ENCODE assay signal across 36 mouse cellular contexts in the genomic region with DNA sequence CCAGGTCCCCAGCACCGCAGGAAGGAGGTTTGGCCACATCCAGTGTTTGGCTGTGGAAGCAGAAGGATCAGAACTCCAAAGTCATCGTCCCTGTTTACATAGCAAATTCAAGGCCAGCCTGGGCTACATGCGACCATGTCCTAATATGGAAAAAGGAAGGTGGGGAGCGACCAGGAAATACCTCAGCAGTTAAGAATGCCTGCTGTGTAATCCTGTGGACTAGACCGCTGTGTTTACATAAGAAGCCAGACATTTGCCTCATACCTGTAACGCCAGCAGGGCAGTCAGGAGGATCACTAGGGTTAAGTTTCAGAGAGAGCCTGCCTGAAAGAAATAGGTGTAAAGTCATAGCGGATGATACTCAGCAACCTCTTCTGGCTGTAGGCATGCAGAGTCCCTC. TPM values are rescaled to one million over a fixed set of nuclear protein-coding genes. Genes with fewer than 3 reads are reported as not detected.
DNase-seq lines count a peak whose midpoint lies in the region; ATAC-seq and TF ChIP-seq lines count a peak whose summit lies in the region.
"Had no signal": no experiment of that assay in that cellular context is flagged by ENCODE, and none has a peak within 500 bp of the region (broad histone marks: within the 10 kb centered on the region; RNA-seq: fewer than 3 reads in every experiment).

No protein-coding gene starts in this region.

- no peaks in the 10 kb centered on the region for H3K9me3 ChIP-seq in intestine, embryonic 14.5 days (ENCODE audit: control insufficient read depth, low read length)
- no peaks in the 10 kb centered on the region for H3K9me3 ChIP-seq in stomach, embryonic 15.5 days
- H3K9me3 ChIP-seq in hindbrain, embryonic 10.5 days = no peaks in the 10 kb centered on the region
- H3K9me3 ChIP-seq: embryonic facial prominence, embryonic 13.5 days; heart, embryonic 13.5 days; midbrain, embryonic 13.5 days had no signal

- H3K36me3 ChIP-seq in liver, adult 2 months (ENCODE audit: control insufficient read depth, insufficient read depth, low read length) = no peaks in the 10 kb centered on the region; the same call in 1 of the 2 replicates
- H3K36me3 ChIP-seq in intestine, embryonic 14.5 days (ENCODE audit: control insufficient read depth, insufficient read depth, low read length) = no peaks in the 10 kb centered on the region
- H3K36me3 ChIP-seq in stomach, embryonic 15.5 days = no peaks in the 10 kb centered on the region
- H3K36me3 ChIP-seq in hindbrain, embryonic 10.5 days = no peaks in the 10 kb centered on the region
- H3K36me3 ChIP-seq: embryonic facial prominence, embryonic 13.5 days; heart, embryonic 13.5 days; midbrain, embryonic 13.5 days had no signal

- TF ChIP-seq POLR2A in liver, adult 2 months (IDR thresholded peaks at IDR 0.05; ENCODE audit: extremely low read depth, insufficient read depth, low read length) = no peak

- no peak for ATAC-seq in intestine, embryonic 14.5 days (replicated peaks; ENCODE audit: low FRiP score, low TSS enrichment, low read depth)
- ATAC-seq in stomach, embryonic 15.5 days (ENCODE audit: insufficient read depth, low FRiP score, low read depth) = no peak
- ATAC-seq: activated CD4-positive, CD25-positive, alpha-beta regulatory T cell, adult 4 months; forebrain, postnatal 0 days; hindbrain, embryonic 16.5 days; lung, postnatal 0 days; midbrain, embryonic 13.5 days had no signal

- 37% methylated on average over 7 of the region's 7 CpGs for WGBS in liver, adult 2 months
- 48% methylated on average over 7 of the region's 7 CpGs for WGBS in intestine, embryonic 14.5 days
- WGBS in stomach, embryonic 15.5 days = 51% methylated on average over 7 of the region's 7 CpGs
- 63% methylated on average over 7 of the region's 7 CpGs for WGBS in hindbrain, embryonic 10.5 days

- H3K79me2 ChIP-seq in liver, adult 2 months (ENCODE audit: control insufficient read depth, insufficient read depth, low read length) = no peaks in the 10 kb centered on the region

- no peak overlapping the region for H3K9ac ChIP-seq in liver, adult 2 months (ENCODE audit: low read depth, low read length)
- no peak overlapping the region for H3K9ac ChIP-seq in intestine, embryonic 14.5 days (ENCODE audit: low read length)
- H3K9ac ChIP-seq in stomach, embryonic 15.5 days = no peak overlapping the region
- H3K9ac ChIP-seq: embryonic facial prominence, embryonic 13.5 days; forebrain, postnatal 0 days; heart, embryonic 13.5 days; liver, embryonic 14.5 days; midbrain, embryonic 13.5 days had no signal

- H3K27ac ChIP-seq in liver, adult 2 months (replicated peaks; ENCODE audit: insufficient read depth, low read depth, low read length) = no peak overlapping the region
- H3K27ac ChIP-seq in intestine, embryonic 14.5 days (ENCODE audit: low read depth) = peak overlapping the region; percentile 44
- peak overlapping the region; percentile 8; the same call in 1 of the 2 replicates for H3K27ac ChIP-seq in stomach, embryonic 15.5 days
- no peak overlapping the region for H3K27ac ChIP-seq in hindbrain, embryonic 10.5 days
- H3K27ac ChIP-seq: embryonic facial prominence, embryonic 13.5 days; heart, adult 2 months; heart, embryonic 13.5 days; liver, embryonic 14.5 days; macrophage; midbrain, embryonic 13.5 days had no signal

- no peak for TF ChIP-seq CTCF in liver, adult 2 months (IDR thresholded peaks at IDR 0.05; ENCODE audit: low read depth, low read length)

- no peaks in the 10 kb centered on the region for H3K27me3 ChIP-seq in liver, adult 2 months (ENCODE audit: control insufficient read depth, insufficient read depth, low read length)
- no peaks in the 10 kb centered on the region for H3K27me3 ChIP-seq in intestine, embryonic 14.5 days (replicated peaks; ENCODE audit: control insufficient read depth, insufficient read depth, low read length)
- no peaks in the 10 kb centered on the region for H3K27me3 ChIP-seq in stomach, embryonic 15.5 days (replicated peaks)
- H3K27me3 ChIP-seq in hindbrain, embryonic 10.5 days (ENCODE audit: insufficient read depth, poor library complexity, severe bottlenecking) = no peaks in the 10 kb centered on the region; the same call in 1 of the 2 replicates
- H3K27me3 ChIP-seq: embryonic facial prominence, embryonic 13.5 days; heart, embryonic 13.5 days; midbrain, embryonic 13.5 days had no signal

- peak; percentile 46 for DNase-seq in liver, adult 2 months (ENCODE audit: extremely low read depth, low read depth, low spot score)
- DNase-seq in liver = no peak
- peak; percentile 29 for DNase-seq in 416B (ENCODE audit: low read depth)
- no peak for DNase-seq in intestine, embryonic 14.5 days (ENCODE audit: low spot score)
- DNase-seq in embryo, embryonic 11 days = no peak
- DNase-seq in cerebellum, postnatal 14 days = no peak
- DNase-seq in hindbrain, embryonic 10.5 days (ENCODE audit: low spot score) = no peak
- DNase-seq: adrenal gland, adult 2 months; cerebellum, adult 8-10 months; cerebellum, postnatal 36 days; forebrain, postnatal 0 days; heart, adult 2 months; heart, postnatal 10 days; kidney, adult 11 months; kidney, postnatal 14 days; right cerebral cortex, postnatal 14 days had no signal

- no peak overlapping the region for H3K4me2 ChIP-seq in intestine, embryonic 14.5 days (ENCODE audit: low read length)
- H3K4me2 ChIP-seq in stomach, embryonic 15.5 days = no peak overlapping the region
- H3K4me2 ChIP-seq: embryonic facial prominence, embryonic 13.5 days; heart, embryonic 13.5 days; midbrain, embryonic 13.5 days had no signal

- H3K4me1 ChIP-seq in liver, adult 2 months (ENCODE audit: control insufficient read depth, insufficient read depth, low read length) = peaks cover 1% of the 10 kb centered on the region; the same call in 1 of the 2 replicates
- H3K4me1 ChIP-seq in intestine, embryonic 14.5 days (replicated peaks; ENCODE audit: control insufficient read depth, insufficient read depth, low read length) = peaks cover 20% of the 10 kb centered on the region
- H3K4me1 ChIP-seq in stomach, embryonic 15.5 days = 0 out of 2 replicates have a peak, but pooled peaks cover 18% of the 10 kb centered on the region
- no peaks in the 10 kb centered on the region for H3K4me1 ChIP-seq in hindbrain, embryonic 10.5 days (replicated peaks)
- H3K4me1 ChIP-seq: embryonic facial prominence, embryonic 13.5 days; midbrain, embryonic 13.5 days had no signal

- H3K4me3 ChIP-seq in liver, adult 2 months (ENCODE audit: insufficient read depth, low read depth, low read length) = no peak overlapping the region
- no peak overlapping the region for H3K4me3 ChIP-seq in intestine, embryonic 14.5 days (ENCODE audit: low read depth, low read length)
- no peak overlapping the region for H3K4me3 ChIP-seq in stomach, embryonic 15.5 days (replicated peaks)
- H3K4me3 ChIP-seq in hindbrain, embryonic 10.5 days = no peak overlapping the region
- H3K4me3 ChIP-seq: embryonic facial prominence, embryonic 13.5 days; erythroblast, embryonic 14.5 days; heart, adult 2 months; heart, embryonic 13.5 days; midbrain, embryonic 13.5 days had no signal

RNA-seq across cellular contexts. Expression of gene Gm45521, which starts 6.1 kb away (rescaled TPM):
- total RNA-seq in liver, adult 2 months (2014; rRNA removed) = not detected in 2 replicates
- not detected in 2 replicates for polyA plus RNA-seq in liver, adult 2 months (2012; rRNA removed)
- 0.38 TPM in 1 of 2 replicates, not detected in the other for polyA plus RNA-seq in intestine, embryonic 14.5 days (2014; fragmentation: Nextera tagmentation; extraction: Ambion mirVana)
- 0.21 TPM in 1 of 2 replicates, not detected in the other for polyA plus RNA-seq in stomach, embryonic 15.5 days (2015; fragmentation: Nextera tagmentation; extraction: Ambion mirVana)
- 0.56 and 0.85 TPM in 2 replicates for polyA plus RNA-seq in hindbrain, embryonic 10.5 days (2016; fragmentation: Nextera tagmentation; extraction: Ambion mirVana)
- total RNA-seq: adrenal gland, adult 2 months; forebrain, postnatal 0 days; gastrocnemius, adult 8-10 months; gastrocnemius, postnatal 4 days; heart, adult 2 months; heart, postnatal 10 days; left cerebral cortex, adult 18-20 months; left cerebral cortex, postnatal 14 days; megakaryocyte-erythroid progenitor cell, adult 5-6 weeks had no signal
- polyA plus RNA-seq: activated CD4-positive, CD25-positive, alpha-beta regulatory T cell, adult 4 months; adrenal gland, adult 2 months; embryonic facial prominence, embryonic 13.5 days; erythroblast, embryonic 14.5 days; forebrain, embryonic 11.5 days; forebrain, postnatal 0 days; heart, adult 2 months; heart, embryonic 13.5 days; hindbrain, embryonic 11.5 days; kidney, embryonic 14.5 days; liver, embryonic 14.5 days; lung, postnatal 0 days; macrophage; neural tube, embryonic 14.5 days; small intestine, adult 2 months had no signal

RNA-seq across cellular contexts. Expression of gene Dnase1l3, which starts 31.2 kb away (rescaled TPM):
- total RNA-seq in liver, adult 2 months (2014; rRNA removed) = 10.0 and 10.9 TPM in 2 replicates
- polyA plus RNA-seq in liver, adult 2 months (2012; rRNA removed) = 20.5 and 24.3 TPM in 2 replicates
- 1.1 TPM in 2 replicates for polyA plus RNA-seq in intestine, embryonic 14.5 days (2014; fragmentation: Nextera tagmentation; extraction: Ambion mirVana)
- polyA plus RNA-seq in stomach, embryonic 15.5 days (2015; fragmentation: Nextera tagmentation; extraction: Ambion mirVana) = 0.94 and 0.99 TPM in 2 replicates
- polyA plus RNA-seq in hindbrain, embryonic 10.5 days (2016; fragmentation: Nextera tagmentation; extraction: Ambion mirVana) = 0.07 TPM in 1 of 2 replicates, not detected in the other
- total RNA-seq: forebrain, postnatal 0 days; gastrocnemius, adult 8-10 months; heart, postnatal 10 days; left cerebral cortex, adult 18-20 months; left cerebral cortex, postnatal 14 days; megakaryocyte-erythroid progenitor cell, adult 5-6 weeks had no signal
- polyA plus RNA-seq: erythroblast, embryonic 14.5 days; forebrain, embryonic 11.5 days had no signal

RNA-seq across cellular contexts. Expression of gene Abhd6, which starts 39.5 kb away (rescaled TPM):
- total RNA-seq in liver, adult 2 months (2014; rRNA removed) = 17.4 and 29.2 TPM in 2 replicates
- polyA plus RNA-seq in liver, adult 2 months (2012; rRNA removed) = 39.6 and 45.2 TPM in 2 replicates
- 15.5 and 19.5 TPM in 2 replicates for polyA plus RNA-seq in intestine, embryonic 14.5 days (2014; fragmentation: Nextera tagmentation; extraction: Ambion mirVana)
- polyA plus RNA-seq in stomach, embryonic 15.5 days (2015; fragmentation: Nextera tagmentation; extraction: Ambion mirVana) = 18.9 and 21.2 TPM in 2 replicates
- polyA plus RNA-seq in hindbrain, embryonic 10.5 days (2016; fragmentation: Nextera tagmentation; extraction: Ambion mirVana) = 14.8 and 15.1 TPM in 2 replicates
- polyA plus RNA-seq: erythroblast, embryonic 14.5 days had no signal

Comparison
In these comparisons a context has a peak if more than half of its experiments do, and no peak if none do; other contexts are left out.
1. DNase-seq: peak in liver, adult 2 months (single experiment) and 416B (single experiment); none in liver (single experiment), intestine, embryonic 14.5 days (single experiment), embryo, embryonic 11 days (single experiment), cerebellum, postnatal 14 days (0 of 2) and hindbrain, embryonic 10.5 days (single experiment).
2. H3K27ac ChIP-seq: peak in intestine, embryonic 14.5 days (single experiment) and stomach, embryonic 15.5 days (single experiment); none in liver, adult 2 months (single experiment) and hindbrain, embryonic 10.5 days (single experiment).
3. RNA of gene Dnase1l3, which starts 31.2 kb away (polyA plus RNA-seq): 20.5 to 24.3 TPM in liver, adult 2 months; 1.1 TPM in intestine, embryonic 14.5 days, 0.94 to 0.99 TPM in stomach, embryonic 15.5 days and 0.07 TPM in hindbrain, embryonic 10.5 days; every median in the first group is over 10 times any median in the second.